Mouse (Mus musculus): ENCODE data around the gene Ppp2r3a.

DNA sequence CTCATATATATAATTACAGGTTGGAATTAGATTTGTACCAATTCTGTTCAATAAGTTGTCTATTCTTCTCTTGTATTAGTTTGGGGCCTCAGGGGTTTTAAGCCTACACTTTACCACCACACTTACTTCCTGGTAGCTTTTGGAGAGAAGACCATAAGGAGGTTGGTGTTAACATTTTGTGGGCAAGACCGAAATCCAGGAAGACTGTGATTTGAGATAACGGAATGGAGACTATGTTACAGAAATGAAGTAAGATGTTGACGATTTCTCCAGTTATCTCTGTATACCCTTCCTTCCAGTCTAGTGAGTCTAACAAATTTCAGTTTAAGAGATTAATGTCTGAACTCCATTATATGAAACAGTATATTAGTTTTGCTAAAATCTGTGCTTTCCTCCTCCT lies 151.4 kb downstream of the Ppp2r3a start:
- TF ChIP-seq CTCF (IDR thresholded peaks at IDR 0.05; ENCODE audit: low read depth, low read length) (no peak), POLR2A (IDR thresholded peaks at IDR 0.05; ENCODE audit: extremely low read depth, insufficient read depth, low read length) (no peak)

Data from liver, adult 2 months (tissue).